Mouse (Mus musculus): ENCODE results near the gene Hsd17b7. TPM values are rescaled to one million over a fixed set of nuclear protein-coding genes. Genes with fewer than 3 reads are reported as not detected.

Gene Hsd17b7
- polyA plus RNA-seq, 1 experiment from 2014 or later: 23.4 TPM

GRCm38 (mm10) chr1:169969516-169969886 is 460 bp upstream of the Hsd17b7 start:
- DNase-seq (ENCODE audit: low spot score): no peak
- H3K4me3 ChIP-seq: peak overlapping the region; percentile 79
- no peaks in the 10 kb centered on the region for H3K9me3 ChIP-seq
- no peaks in the 10 kb centered on the region for H3K27me3 ChIP-seq (replicated peaks; ENCODE audit: low read depth, poor library complexity, severe bottlenecking)
- H3K36me3 ChIP-seq (replicated peaks): peaks cover 35% of the 10 kb centered on the region
- H3K4me1 ChIP-seq: peaks cover 18% of the 10 kb centered on the region
- peak overlapping the region; percentile 86 for H3K27ac ChIP-seq (replicated peaks)
- under 1% methylated on average over 9 of the region's 9 CpGs for WGBS

GRCm38 (mm10) chr1:169953106-169953505 is 15.9 kb downstream of the Hsd17b7 start:
- DNase-seq (ENCODE audit: low spot score): no peak
- WGBS: 97% methylated on average over 10 of the region's 10 CpGs
- Histone ChIP-seq H3K27ac (replicated peaks) (no peak overlapping the region), H3K4me1 (no peaks in the 10 kb centered on the region), H3K9me3 (no peaks in the 10 kb centered on the region), H3K4me3 (no peak overlapping the region), H3K27me3 (replicated peaks; ENCODE audit: low read depth, poor library complexity, severe bottlenecking) (no peaks in the 10 kb centered on the region), H3K36me3 (replicated peaks) (peaks cover 82% of the 10 kb centered on the region)

DNA sequence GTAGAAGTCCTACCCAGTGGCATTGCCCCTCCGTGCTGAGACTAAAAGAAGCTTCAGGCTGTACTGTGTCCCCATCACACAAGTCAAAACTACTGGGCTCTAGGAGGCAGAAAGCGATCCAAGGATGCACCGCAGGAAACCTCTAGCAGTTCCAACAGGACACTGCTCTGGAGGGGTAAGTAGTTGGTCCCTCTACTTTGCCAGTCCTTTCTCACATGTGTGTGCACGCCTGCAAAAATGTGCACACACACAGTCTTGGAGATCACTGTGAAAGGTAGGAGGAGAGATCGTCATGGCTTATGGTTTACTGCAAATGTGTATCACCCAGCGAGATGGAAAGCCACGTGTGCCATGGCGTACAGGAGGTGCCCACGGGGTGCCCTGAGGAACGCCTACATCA is 16.4 kb downstream of the Hsd17b7 start:
- no peak overlapping the region for H3K4me3 ChIP-seq

DNA sequence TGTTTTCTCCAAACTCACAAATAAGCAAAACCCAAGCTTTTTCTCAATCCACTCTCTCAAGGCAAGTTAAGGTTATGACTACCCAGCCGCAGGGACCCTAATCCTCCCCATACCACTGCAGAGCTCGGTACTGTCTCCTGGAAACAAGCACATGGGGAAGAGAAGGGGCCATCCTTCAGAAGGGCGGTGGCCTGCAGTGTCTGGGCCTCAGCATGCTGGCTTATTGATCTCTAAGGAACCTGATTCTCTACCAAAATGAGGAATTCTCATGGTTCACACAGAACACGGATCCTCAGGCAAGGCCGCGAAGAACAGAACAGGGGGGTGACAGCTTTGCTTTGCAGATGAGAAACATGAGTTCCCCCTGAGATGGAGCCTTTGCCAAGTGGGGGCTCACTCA is 17.5 kb downstream of the Hsd17b7 start:
- no peak overlapping the region for H3K27ac ChIP-seq (replicated peaks)
- no peaks in the 10 kb centered on the region for H3K27me3 ChIP-seq (replicated peaks; ENCODE audit: low read depth, poor library complexity, severe bottlenecking)
- 92% methylated on average over 6 of the region's 6 CpGs for WGBS
- no peaks in the 10 kb centered on the region for H3K9me3 ChIP-seq
- H3K4me3 ChIP-seq: no peak overlapping the region
- peaks cover 66% of the 10 kb centered on the region for H3K36me3 ChIP-seq (replicated peaks)
- H3K4me1 ChIP-seq: no peaks in the 10 kb centered on the region
- DNase-seq (ENCODE audit: low spot score): no peak

More for the DNA sequence above, 16.4 kb downstream of the Hsd17b7 start:
- H3K9me3 ChIP-seq: no peaks in the 10 kb centered on the region
- H3K27me3 ChIP-seq (replicated peaks; ENCODE audit: low read depth, poor library complexity, severe bottlenecking): no peaks in the 10 kb centered on the region
- no peak overlapping the region for H3K27ac ChIP-seq (replicated peaks)
- H3K36me3 ChIP-seq (replicated peaks): peaks cover 77% of the 10 kb centered on the region
- 95% methylated on average over 10 of the region's 10 CpGs for WGBS
- no peak for DNase-seq (ENCODE audit: low spot score)
- H3K4me1 ChIP-seq: no peaks in the 10 kb centered on the region

DNA sequence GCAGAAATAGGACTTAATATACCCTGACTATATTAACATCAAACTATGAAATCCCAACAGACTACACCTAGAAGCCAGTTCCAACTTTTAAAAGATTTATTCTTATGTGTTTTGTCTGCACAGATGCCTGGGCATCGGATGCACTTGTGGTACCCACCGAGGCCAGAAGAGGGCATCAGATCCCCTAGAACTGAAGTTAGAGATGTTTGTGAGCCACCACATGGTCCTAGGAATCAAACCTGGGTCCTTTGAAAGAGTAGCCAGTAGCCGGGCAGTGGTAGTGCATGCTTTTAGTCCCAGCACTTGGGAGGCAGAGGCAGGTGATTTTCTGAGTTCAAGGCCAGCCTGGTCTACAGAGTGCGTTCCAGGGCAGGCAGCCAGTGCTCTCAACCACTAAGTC is 18.4 kb downstream of the Hsd17b7 start:
- DNase-seq (ENCODE audit: low spot score): peak; percentile 24
- no peak overlapping the region for H3K4me3 ChIP-seq
- no peak overlapping the region for H3K27ac ChIP-seq (replicated peaks)
- no peaks in the 10 kb centered on the region for H3K4me1 ChIP-seq
- H3K27me3 ChIP-seq (replicated peaks; ENCODE audit: low read depth, poor library complexity, severe bottlenecking): no peaks in the 10 kb centered on the region
- 85% methylated on average over 4 of the region's 4 CpGs for WGBS
- H3K9me3 ChIP-seq: no peaks in the 10 kb centered on the region
- H3K36me3 ChIP-seq (replicated peaks): peaks cover 57% of the 10 kb centered on the region

- Histone ChIP-seq H3K4me3 (no peak overlapping the region), H3K4me1 (no peaks in the 10 kb centered on the region), H3K9me3 (no peaks in the 10 kb centered on the region), H3K27me3 (replicated peaks; ENCODE audit: low read depth, poor library complexity, severe bottlenecking) (no peaks in the 10 kb centered on the region), H3K36me3 (replicated peaks) (peaks cover 50% of the 10 kb centered on the region), H3K27ac (replicated peaks) (no peak overlapping the region)
- no peak for DNase-seq (ENCODE audit: low spot score)
- WGBS: 60% methylated on average over 7 of the region's 7 CpGs
Observed at GRCm38 (mm10) chr1:169949981-169950380, 19.1 kb downstream of the Hsd17b7 start.

DNA sequence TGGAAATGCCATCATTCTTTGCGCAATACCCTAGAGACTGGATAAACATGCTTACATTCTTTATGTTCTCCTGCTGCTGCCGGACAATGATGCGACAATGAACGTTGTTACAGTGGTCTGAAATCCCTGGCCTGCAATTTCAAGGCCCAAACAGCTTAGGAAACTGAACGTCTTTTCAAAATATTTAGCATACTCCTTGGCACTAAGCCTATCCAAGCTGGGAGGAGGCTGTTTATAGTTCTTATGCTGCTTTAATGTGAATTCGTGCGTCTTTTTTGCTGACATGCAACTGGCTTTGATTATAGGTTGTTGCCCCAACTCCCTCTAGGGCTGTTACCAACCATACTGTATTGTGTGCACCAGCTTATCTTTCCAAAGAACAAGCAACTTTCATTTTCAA is 20.2 kb downstream of the Hsd17b7 start:
- H3K4me3 ChIP-seq: no peak overlapping the region
- no peaks in the 10 kb centered on the region for H3K4me1 ChIP-seq
- H3K36me3 ChIP-seq (replicated peaks): peaks cover 39% of the 10 kb centered on the region
- no peak overlapping the region for H3K27ac ChIP-seq (replicated peaks)
- DNase-seq (ENCODE audit: low spot score): no peak
- 0 out of 2 replicates have a peak, but pooled peaks cover 3% of the 10 kb centered on the region for H3K9me3 ChIP-seq
- WGBS: 79% methylated on average over 7 of the region's 7 CpGs
- no peaks in the 10 kb centered on the region for H3K27me3 ChIP-seq (replicated peaks; ENCODE audit: low read depth, poor library complexity, severe bottlenecking)

DNA sequence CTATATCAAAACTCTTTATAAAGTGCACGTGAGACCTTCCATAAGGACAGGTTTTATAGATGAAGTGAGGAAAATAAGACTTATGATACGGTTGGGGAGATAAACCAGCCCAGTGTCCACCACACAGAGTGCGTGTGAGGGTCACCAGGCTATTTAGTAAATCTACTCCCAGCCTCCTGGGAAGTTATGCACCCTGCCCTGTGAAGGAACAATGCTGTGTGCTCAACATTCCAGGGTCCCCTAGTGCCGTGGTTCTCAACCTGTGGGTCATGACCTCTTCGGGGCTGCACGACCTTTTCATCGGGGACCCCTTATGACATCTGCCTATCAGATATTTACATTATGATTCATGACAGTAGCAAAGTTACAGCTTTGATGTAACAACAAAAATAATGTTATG is 20.8 kb downstream of the Hsd17b7 start:
- Histone ChIP-seq H3K36me3 (replicated peaks) (peaks cover 33% of the 10 kb centered on the region), H3K27ac (replicated peaks) (no peak overlapping the region), H3K9me3 (0 out of 2 replicates have a peak, but pooled peaks cover 3% of the 10 kb centered on the region), H3K4me3 (no peak overlapping the region), H3K4me1 (no peaks in the 10 kb centered on the region), H3K27me3 (replicated peaks; ENCODE audit: low read depth, poor library complexity, severe bottlenecking) (no peaks in the 10 kb centered on the region)
- no peak for DNase-seq (ENCODE audit: low spot score)
- WGBS: 74% methylated on average over 7 of the region's 7 CpGs

DNA sequence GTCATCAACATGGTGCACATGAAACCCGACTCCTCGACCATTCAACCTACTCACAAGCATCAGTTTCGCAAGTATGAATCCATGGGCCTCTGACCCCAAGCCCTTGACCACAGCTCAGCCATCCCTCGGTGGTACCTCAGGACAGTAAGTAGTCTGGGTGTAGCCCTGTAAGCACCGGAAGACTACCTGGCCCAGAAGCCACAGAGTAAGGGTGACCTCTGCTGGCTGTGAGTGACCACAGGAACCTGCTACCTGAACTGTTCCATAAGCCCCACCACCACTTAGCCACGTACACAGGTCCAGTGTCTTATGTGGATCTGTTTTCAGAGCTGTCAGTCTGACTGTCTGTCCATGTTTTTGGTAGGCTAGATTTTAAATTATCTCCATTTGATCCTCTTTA is 21.4 kb downstream of the Hsd17b7 start:
- Histone ChIP-seq H3K27me3 (replicated peaks; ENCODE audit: low read depth, poor library complexity, severe bottlenecking) (no peaks in the 10 kb centered on the region), H3K9me3 (0 out of 2 replicates have a peak, but pooled peaks cover 3% of the 10 kb centered on the region), H3K27ac (replicated peaks) (no peak overlapping the region), H3K36me3 (replicated peaks) (peaks cover 27% of the 10 kb centered on the region), H3K4me3 (no peak overlapping the region), H3K4me1 (no peaks in the 10 kb centered on the region)
- DNase-seq (ENCODE audit: low spot score): no peak
- WGBS: 72% methylated on average over 6 of the region's 6 CpGs

DNA sequence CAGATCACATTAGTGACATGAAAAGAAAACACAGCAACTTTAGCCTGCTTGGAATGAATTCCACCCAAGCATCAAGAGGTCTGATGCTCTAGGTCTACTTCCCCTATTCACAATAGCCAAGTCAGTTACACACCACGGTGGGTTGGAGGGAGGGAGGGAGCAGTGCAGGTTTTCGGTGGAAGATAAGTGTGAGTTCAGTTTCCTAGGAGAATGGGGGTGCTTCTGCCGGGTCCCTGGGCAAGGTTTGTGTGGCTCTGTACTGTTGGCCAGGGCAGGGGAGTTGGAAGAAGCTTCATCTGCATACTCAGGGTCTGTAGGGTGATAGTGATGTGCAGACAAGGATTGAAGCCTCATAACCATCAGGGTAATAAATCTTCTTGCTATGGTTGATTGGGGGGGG is 23.0 kb downstream of the Hsd17b7 start:
- peaks cover 10% of the 10 kb centered on the region for H3K36me3 ChIP-seq (replicated peaks)
- H3K9me3 ChIP-seq: 0 out of 2 replicates have a peak, but pooled peaks cover 3% of the 10 kb centered on the region
- WGBS: 81% methylated on average over 3 of the region's 3 CpGs
- no peak overlapping the region for H3K4me3 ChIP-seq
- no peaks in the 10 kb centered on the region for H3K27me3 ChIP-seq (replicated peaks; ENCODE audit: low read depth, poor library complexity, severe bottlenecking)
- no peak overlapping the region for H3K27ac ChIP-seq (replicated peaks)
- H3K4me1 ChIP-seq: no peaks in the 10 kb centered on the region
- DNase-seq (ENCODE audit: low spot score): no peak

DNA sequence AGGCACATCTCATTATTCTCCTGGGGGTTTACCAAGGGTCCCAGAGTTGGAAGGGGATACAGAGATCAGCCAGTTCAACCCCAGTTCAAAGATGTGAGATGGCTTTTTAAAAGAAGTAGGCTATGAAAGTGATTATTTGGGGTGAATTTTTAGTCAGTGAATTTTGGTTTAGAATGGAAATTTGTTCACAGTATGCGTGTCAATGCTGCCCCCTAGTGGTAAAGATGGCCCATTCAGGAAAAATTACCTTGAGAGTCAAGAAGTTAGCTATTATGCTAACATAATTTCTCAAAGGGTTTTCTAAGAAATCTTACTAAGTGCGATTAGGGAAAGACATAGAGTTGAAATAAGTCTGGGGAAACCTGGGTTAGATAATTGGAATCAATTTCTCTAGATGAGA is 29.7 kb downstream of the Hsd17b7 start:
- DNase-seq (ENCODE audit: low spot score): peak; percentile 49
- Histone ChIP-seq H3K4me1 (peaks cover 12% of the 10 kb centered on the region), H3K27me3 (replicated peaks; ENCODE audit: low read depth, poor library complexity, severe bottlenecking) (no peaks in the 10 kb centered on the region), H3K9me3 (no peaks in the 10 kb centered on the region), H3K4me3 (no peak overlapping the region), H3K36me3 (replicated peaks) (no peaks in the 10 kb centered on the region), H3K27ac (replicated peaks) (no peak overlapping the region)
- WGBS: 10% methylated on average over 2 of the region's 2 CpGs

DNA sequence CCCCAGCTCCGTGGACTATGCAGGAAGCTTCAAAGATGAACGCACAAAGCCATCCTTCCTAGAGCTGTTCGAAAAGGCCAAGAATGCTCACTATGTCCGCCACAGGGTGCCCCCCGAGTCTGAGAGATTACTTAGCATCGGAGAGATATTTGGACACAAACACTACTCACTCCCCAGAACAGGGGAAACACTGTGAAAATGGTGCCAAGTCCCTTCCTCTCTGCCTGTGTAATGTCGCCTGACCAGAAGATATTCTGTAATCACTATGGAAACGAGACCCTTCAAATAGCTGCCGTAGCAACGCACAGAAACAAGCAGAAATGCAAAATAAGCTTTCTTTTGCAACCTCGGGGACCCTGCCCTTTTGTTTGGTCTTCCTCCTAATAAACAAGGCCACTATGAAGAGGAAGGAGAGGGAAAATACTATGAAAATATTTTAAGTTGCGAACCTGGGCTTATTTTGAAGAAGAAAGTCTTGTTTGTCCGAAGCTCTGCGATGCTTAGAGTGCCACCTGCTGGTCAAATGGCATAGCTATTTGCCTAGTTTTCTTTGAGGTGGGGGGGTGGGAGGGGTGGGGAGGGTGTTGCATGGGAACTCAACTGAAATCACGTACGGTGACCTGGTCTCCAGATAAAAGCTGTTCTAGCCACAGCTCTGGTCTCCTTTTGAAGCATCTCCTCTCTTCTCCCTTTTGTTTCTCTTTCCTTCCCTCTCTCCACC is 34.9 kb downstream of the Hsd17b7 start:
- peak; percentile 59 for DNase-seq (ENCODE audit: low spot score)
- Histone ChIP-seq H3K27ac (replicated peaks) (peak overlapping the region; percentile 31), H3K4me1 (peaks cover 16% of the 10 kb centered on the region), H3K36me3 (replicated peaks) (no peaks in the 10 kb centered on the region), H3K27me3 (replicated peaks; ENCODE audit: low read depth, poor library complexity, severe bottlenecking) (no peaks in the 10 kb centered on the region), H3K9me3 (no peaks in the 10 kb centered on the region), H3K4me3 (0 out of 2 replicates have a peak overlapping the region, but pooled peaks have one; percentile 28)
- WGBS: 54% methylated on average over 16 of the region's 16 CpGs

GRCm38 (mm10) chr1:169932122-169932746 is 36.8 kb downstream of the Hsd17b7 start:
- Histone ChIP-seq H3K36me3 (replicated peaks) (no peaks in the 10 kb centered on the region), H3K27me3 (replicated peaks; ENCODE audit: low read depth, poor library complexity, severe bottlenecking) (0 out of 2 replicates have a peak, but pooled peaks cover 8% of the 10 kb centered on the region), H3K4me1 (peaks cover 24% of the 10 kb centered on the region), H3K4me3 (no peak overlapping the region), H3K27ac (replicated peaks) (no peak overlapping the region), H3K9me3 (no peaks in the 10 kb centered on the region)
- DNase-seq (ENCODE audit: low spot score): no peak
- 81% methylated on average over 7 of the region's 7 CpGs for WGBS

All from embryonic facial prominence, embryonic 10.5 days (tissue).